Mouse (Mus musculus) G1E (cell line): Measurements from ENCODE around the gene Procr.

Experiments
- CTCF ChIP-seq: IDR thresholded peaks from 2 replicates; pipeline ENCODE4 v1.5.1; 2012; ENCODE audit warnings: low read depth, low read length, inconsistent platforms, mixed read lengths
- GATA1 ChIP-seq: IDR thresholded peaks from 2 replicates; pipeline ENCODE4 v1.6.1; 2012; ENCODE audit warnings: borderline replicate concordance, low read length, inconsistent platforms, mixed read lengths

- TF ChIP-seq CTCF = no peak
- TF ChIP-seq GATA1 = no peak
Measured at GRCm38 (mm10) chr2:155775685-155776263, 24.9 kb downstream of the Procr start.
